Mouse (Mus musculus) right cerebral cortex, postnatal 36 days (tissue): ENCODE data around the gene Fzr1.

Experiments used
- DNase-seq, 2 experiments: peaks; one replicate each; pipeline ENCODE4 v3.0.0; 2022; ENCODE audit warnings: low spot score in 2 of 2, mixed read lengths in 1 of 2

Fzr1 gene

DNA sequence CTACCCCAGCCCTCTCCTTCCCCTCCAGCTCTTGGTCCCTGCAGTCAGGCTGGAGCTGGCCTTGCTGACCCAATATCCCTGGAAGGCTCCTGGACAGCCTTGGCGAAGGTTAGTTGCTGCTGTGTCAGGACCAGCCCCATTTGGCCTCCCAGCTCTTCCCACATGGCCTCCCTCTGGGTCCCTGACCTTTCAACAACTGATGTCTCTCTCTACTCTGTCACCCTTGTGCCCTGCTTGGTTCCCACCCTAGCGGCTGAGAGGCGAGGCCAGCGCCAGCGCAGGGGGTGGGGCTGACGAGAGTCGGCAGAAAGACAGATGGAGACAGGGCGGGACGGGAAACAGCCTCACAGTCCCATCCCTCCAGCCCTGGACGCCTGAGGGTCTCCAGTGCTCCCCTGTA lies 49.9 kb downstream of the Fzr1 start, which contains the start of gene Tbxa2r:
Gene Tbxa2r (plus strand): TSS at position 346 of the 400 bp plus-strand sequence.
- no peak for DNase-seq

DNA sequence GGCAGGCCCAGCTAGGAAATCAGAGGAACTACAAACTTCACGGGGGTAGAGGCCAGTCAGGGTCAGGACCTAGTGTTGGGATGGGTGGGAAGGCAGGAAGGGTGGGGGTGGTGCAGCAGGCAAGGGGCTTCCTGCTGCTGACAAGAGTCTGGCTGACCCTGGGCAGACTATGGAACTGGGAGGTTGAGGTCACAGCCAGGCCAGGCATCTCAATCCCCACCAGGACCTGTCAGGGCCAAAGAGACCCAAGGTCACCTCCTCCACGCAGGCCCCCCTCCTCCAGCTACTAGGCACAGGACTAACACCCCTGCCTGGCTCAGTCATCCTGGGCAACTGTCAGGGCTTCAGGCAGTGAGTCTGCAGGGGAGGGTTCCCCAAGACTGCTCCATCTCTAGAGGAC lies 50.4 kb downstream of the Fzr1 start:
- no peak for DNase-seq

DNA sequence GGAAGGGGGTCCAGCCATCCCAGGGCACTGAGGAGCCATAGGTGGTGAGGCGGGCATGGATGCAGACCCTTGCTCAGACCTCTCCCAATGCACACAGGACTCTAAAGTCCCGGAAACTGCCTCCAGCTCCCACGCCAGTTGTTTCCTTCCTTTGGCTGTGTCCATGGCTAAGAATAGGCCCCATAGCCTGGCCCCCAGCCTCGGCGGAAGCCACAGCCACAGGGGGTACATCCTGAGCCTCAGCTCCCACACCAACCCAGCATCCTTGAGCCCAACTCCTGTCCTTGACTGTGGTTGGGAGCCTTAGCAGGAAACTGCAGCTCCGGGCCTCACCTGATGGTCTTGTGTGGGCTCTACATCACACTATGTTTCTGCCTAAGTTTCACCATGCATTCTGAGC lies 51.5 kb downstream of the Fzr1 start:
- no peak for DNase-seq

DNA sequence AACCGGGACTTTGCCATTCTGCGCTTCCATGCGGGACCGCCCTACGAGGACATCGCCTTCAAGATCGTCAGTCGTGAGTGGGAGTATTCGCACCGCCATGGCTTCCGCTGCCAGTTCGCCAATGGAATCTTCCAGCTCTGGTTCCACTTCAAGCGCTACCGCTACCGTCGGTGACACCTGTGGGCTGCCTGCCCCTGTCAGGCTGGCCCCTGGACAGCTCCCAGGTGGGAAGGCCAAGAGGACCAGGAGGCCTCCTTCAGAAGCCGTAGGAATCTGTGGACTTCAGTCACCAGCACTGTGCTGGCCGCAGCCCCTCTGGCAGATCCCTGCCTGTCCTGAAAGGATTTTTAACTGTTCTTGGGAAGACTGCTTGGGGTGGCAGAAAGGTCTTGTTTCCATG lies 52.5 kb downstream of the Fzr1 start:
- DNase-seq = no peak

DNA sequence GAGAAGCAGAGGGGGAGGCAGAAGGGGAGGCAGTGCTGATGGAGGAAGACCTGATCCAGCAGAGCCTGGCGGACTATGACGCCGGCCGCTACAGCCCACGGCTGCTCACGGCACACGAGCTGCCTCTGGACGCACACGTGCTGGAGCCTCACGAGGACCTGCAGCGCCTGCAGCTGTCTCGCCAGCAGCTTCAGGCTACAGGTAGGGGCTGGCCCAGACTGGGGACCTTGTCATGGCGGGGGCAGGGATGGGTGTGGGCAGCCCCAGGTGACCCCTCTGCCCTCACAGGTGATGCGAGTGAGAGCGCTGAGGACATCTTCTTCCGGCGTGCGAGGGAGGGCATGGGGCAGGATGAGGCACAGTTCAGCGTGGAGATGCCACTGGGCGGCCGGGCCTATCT lies 53.1 kb downstream of the Fzr1 start:
- DNase-seq = no peak

DNA sequence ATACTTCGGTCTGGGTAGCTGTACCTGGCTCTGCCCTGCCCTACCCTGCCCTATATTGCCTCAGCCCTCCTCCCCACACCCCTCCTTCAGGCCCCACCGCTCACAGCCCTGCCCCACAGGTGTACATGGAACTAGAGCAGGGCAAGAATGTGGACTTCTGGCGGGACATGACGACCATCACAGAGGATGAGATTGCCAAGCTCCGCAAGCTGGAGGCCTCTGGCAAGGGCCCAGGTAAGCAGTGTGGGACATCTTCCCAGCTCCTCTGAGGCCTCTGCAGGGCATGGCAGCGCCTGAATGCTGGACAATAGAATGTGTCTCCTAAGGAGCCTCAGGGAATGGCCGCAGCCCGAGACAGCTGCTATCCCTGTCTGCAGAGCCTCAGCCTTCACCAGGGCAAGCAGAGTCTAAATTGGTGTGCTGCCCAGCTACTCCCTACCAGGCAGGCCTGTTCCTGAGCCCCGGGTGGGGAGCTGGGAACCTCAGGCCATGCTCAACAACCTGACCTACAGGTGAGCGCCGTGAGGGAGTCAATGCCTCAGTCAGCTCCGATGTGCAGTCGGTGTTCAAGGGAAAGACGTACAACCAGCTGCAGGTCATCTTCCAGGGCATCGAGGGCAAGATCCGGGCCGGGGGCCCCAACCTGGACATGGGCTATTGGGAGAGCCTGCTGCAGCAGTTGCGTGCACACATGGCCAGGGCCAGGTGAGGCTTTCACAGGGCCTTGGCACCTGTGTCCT lies 54.4 kb downstream of the Fzr1 start:
- DNase-seq = no peak

GRCm38 (mm10) chr10:81323141-81323775 lies 55.1 kb downstream of the Fzr1 start:
- no peak for DNase-seq

- DNase-seq = no peak
Measured at GRCm38 (mm10) chr10:81322444-81322843, 55.9 kb downstream of the Fzr1 start.

DNA sequence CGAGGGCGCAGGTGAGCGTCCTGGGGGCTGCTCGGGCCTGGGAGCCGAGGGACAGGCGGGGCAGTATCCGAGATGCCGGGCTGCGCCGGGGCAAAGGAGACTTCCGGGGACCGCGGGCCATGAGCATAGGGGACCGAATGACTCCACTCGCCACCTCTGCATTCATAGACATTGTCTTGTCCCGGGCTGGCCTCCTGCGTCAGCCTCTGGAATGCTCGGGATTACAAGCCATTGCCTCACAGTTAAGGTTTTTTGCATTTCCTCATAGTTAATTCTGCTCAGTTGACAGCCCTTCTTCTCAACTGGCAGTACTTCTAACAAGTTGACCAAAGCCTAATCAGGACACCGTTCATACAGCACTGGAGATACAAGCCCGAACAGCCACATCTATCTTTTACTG lies 56.9 kb downstream of the Fzr1 start:
- DNase-seq = no peak

GRCm38 (mm10) chr10:81320550-81321347 lies 57.6 kb downstream of the Fzr1 start, which contains the start of gene Cactin:
Gene Cactin, plus strand, starts transcription at chr10:81321103.
- peak; percentile 99 to 100 for DNase-seq

- no peak for DNase-seq
Measured at GRCm38 (mm10) chr10:81319741-81320549, 58.4 kb downstream of the Fzr1 start.

- no peak for DNase-seq
Measured at GRCm38 (mm10) chr10:81319330-81319699, 59.0 kb downstream of the Fzr1 start.

DNA sequence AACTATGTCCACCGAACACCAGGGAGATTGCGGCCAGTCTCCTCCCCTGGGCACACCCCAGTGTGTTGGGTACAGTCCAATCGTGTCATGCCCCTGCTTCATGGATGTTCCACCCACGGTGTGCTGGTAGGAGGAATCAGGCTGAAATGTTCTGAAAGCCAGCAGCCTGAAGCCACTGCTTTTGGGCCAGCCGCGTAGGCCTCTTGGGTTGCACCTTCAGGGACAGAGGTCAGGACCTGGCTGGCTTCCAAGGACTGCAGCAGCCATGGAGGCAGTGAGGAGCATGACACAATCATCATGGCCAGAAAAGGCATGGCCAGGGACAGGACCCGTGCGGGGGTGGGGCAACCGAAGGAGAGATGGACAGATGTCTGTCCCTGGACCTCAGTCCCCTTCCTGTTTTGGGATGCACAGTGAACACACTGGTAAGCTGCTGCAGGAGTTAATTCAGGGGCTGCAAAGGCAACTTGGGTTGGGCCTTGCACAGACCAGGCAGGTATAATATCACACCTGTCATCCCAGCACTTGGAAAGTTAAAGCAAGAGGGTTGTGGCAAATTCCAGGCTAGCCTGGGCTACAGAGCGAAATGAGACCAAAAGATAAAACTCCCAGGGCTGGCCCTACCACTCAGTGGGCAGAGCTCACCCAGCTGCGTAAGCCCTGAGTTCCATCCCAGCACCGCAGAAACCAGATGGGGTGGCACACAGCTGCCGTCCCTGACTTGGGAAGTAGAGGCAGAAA lies 59.6 kb downstream of the Fzr1 start:
- no peak for DNase-seq

GRCm38 (mm10) chr10:81317273-81317672 lies 61.0 kb downstream of the Fzr1 start:
- no peak for DNase-seq

- no peak for DNase-seq
Measured at GRCm38 (mm10) chr10:81316338-81317060, 61.8 kb downstream of the Fzr1 start.
